Mouse (Mus musculus) stomach, embryonic 15.5 days (tissue): ENCODE measurements around the gene Cnih3. TPM values are rescaled to one million over a fixed set of nuclear protein-coding genes. Genes with fewer than 3 reads are reported as not detected.

Experiments
- ATAC-seq: fragments of 200-750 bp; cut with Nextera tagmentation; 2 replicates; pipeline ENCODE4 v1.8.0; 2017; ENCODE audit warnings: low read depth, moderate number of reproducible peaks, moderate TSS enrichment; ENCODE audit not compliant: insufficient read depth, low FRiP score
- H3K27ac ChIP-seq: fragments of 300-500 bp; sonication (generic); 2 replicates; pipeline ENCODE4 v1.5.1; 2015; ENCODE audit warnings: mild to moderate bottlenecking, inconsistent platforms
- H3K27me3 ChIP-seq: fragments of 300-500 bp; sonication (generic); replicated peaks from 2 replicates; pipeline ENCODE4 v1.6.1; 2015; ENCODE audit warnings: inconsistent platforms
- H3K36me3 ChIP-seq: fragments of 300-500 bp; sonication (generic); 2 replicates; pipeline ENCODE4 v1.6.1; 2015; ENCODE audit warnings: inconsistent platforms
- H3K4me1 ChIP-seq: fragments of 300-500 bp; sonication (generic); 2 replicates; pipeline ENCODE4 v1.6.1; 2015; ENCODE audit warnings: inconsistent platforms
- H3K4me2 ChIP-seq: fragments of 300-500 bp; sonication (generic); 2 replicates; pipeline ENCODE4 v1.6.1; 2015; ENCODE audit warnings: mild to moderate bottlenecking, inconsistent platforms
- H3K4me3 ChIP-seq: fragments of 300-500 bp; sonication (generic); replicated peaks from 2 replicates; pipeline ENCODE4 v1.5.1; 2015; ENCODE audit warnings: inconsistent platforms
- H3K9ac ChIP-seq: fragments of 300-500 bp; sonication (generic); 2 replicates; pipeline ENCODE4 v1.6.1; 2015; ENCODE audit warnings: inconsistent platforms
- H3K9me3 ChIP-seq: fragments of 300-500 bp; sonication (generic); 2 replicates; pipeline ENCODE4 v1.6.1; 2016; ENCODE audit warnings: inconsistent platforms
- WGBS: fragments of 180-500 bp; shearing (Covaris S2); methylation state at CpG from one replicate; pipeline ENCODE4 v1.1.7; 2015; 5-methylcytosine and 5-hydroxymethylcytosine counted together
- polyA plus RNA-seq: library from polyadenylated mRNA; unstranded; fragments of >200 nt; fragmentation: Nextera tagmentation; extraction: Ambion mirVana; gene quantifications from 2 replicates; pipeline ENCODE4 v1.2.1, GENCODE M21; 2015

The Cnih3 gene
- polyA plus RNA-seq, 1 experiment from 2014 or later: 0.35 TPM

GRCm38 (mm10) chr1:181357870-181358269, 5.4 kb downstream of the Cnih3 start:
- Histone ChIP-seq H3K4me2 (no peak overlapping the region), H3K36me3 (no peaks in the 10 kb centered on the region), H3K4me1 (peaks cover 11% of the 10 kb centered on the region), H3K9me3 (no peaks in the 10 kb centered on the region), H3K27ac (no peak overlapping the region), H3K4me3 (no peak overlapping the region), H3K9ac (no peak overlapping the region), H3K27me3 (peaks cover 23% of the 10 kb centered on the region)
- 43% methylated on average over 2 of the region's 2 CpGs for WGBS
- no peak for ATAC-seq

DNA sequence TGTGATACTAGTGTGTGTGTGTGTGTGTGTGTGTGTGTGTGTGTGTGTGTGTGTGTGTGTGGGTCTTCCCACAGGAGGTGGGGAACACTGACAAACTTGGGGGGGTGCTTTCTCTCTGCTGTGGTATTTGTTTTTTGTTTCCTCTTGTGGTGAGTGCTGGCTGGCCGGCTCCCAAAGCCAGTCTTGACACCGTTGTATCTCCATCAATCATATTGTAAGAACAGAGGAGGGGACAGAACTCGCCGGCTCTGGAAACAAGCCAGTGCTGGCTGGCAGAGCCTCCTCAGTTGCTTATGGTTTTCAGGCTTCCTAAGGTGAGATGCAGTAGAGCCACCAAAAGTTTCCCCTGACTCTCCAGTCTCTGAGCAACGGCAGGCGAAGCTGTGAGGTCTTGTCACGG, 6.1 kb downstream of the Cnih3 start:
- no peak overlapping the region for H3K4me2 ChIP-seq
- no peak for ATAC-seq
- H3K27ac ChIP-seq: no peak overlapping the region
- H3K36me3 ChIP-seq: no peaks in the 10 kb centered on the region
- H3K9ac ChIP-seq: no peak overlapping the region
- no peak overlapping the region for H3K4me3 ChIP-seq
- peaks cover 17% of the 10 kb centered on the region for H3K27me3 ChIP-seq
- WGBS: 41% methylated on average over 7 of the region's 7 CpGs
- H3K9me3 ChIP-seq: no peaks in the 10 kb centered on the region
- peaks cover 5% of the 10 kb centered on the region for H3K4me1 ChIP-seq

- Histone ChIP-seq H3K9me3 (no peaks in the 10 kb centered on the region), H3K9ac (no peak overlapping the region), H3K27ac (no peak overlapping the region), H3K4me1 (no peaks in the 10 kb centered on the region), H3K4me2 (no peak overlapping the region), H3K27me3 (no peaks in the 10 kb centered on the region), H3K36me3 (no peaks in the 10 kb centered on the region), H3K4me3 (no peak overlapping the region)
- ATAC-seq: no peak
- 77% methylated on average over 3 of the region's 3 CpGs for WGBS
Observed at GRCm38 (mm10) chr1:181360732-181361131, 8.3 kb downstream of the Cnih3 start.

- ATAC-seq: no peak
- Histone ChIP-seq H3K4me1 (no peaks in the 10 kb centered on the region), H3K27ac (no peak overlapping the region), H3K9me3 (no peaks in the 10 kb centered on the region), H3K4me2 (no peak overlapping the region), H3K27me3 (no peaks in the 10 kb centered on the region), H3K4me3 (no peak overlapping the region), H3K9ac (no peak overlapping the region), H3K36me3 (no peaks in the 10 kb centered on the region)
- 65% methylated on average over 4 of the region's 4 CpGs for WGBS
Observed at GRCm38 (mm10) chr1:181364025-181364424, 11.6 kb downstream of the Cnih3 start.

DNA sequence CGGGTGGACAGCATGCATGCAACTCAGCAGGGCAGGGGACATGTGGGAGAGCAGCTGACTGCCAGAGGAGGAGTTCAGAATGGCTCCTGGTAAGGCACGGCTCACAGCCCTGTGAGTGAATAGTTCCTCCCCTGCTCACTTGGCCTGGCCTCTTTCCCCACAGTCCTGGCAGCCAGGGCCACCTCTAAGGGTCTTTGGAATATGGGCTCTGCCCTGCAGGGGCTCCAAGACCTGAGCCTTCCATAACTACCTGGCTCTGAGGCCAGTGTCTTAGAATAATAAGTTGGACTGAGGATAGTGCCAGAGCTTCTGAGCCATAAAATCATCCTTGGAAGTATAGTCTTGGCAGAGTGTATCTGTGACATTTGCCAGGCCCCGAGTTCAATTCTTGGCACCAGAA, 12.9 kb downstream of the Cnih3 start:
- H3K27me3 ChIP-seq: no peaks in the 10 kb centered on the region
- H3K9ac ChIP-seq: no peak overlapping the region
- ATAC-seq: no peak
- H3K36me3 ChIP-seq: no peaks in the 10 kb centered on the region
- H3K4me2 ChIP-seq: no peak overlapping the region
- H3K27ac ChIP-seq: no peak overlapping the region
- no peaks in the 10 kb centered on the region for H3K9me3 ChIP-seq
- no peaks in the 10 kb centered on the region for H3K4me1 ChIP-seq
- 75% methylated on average over 3 of the region's 3 CpGs for WGBS
- H3K4me3 ChIP-seq: no peak overlapping the region

- ATAC-seq: no peak
- H3K9ac ChIP-seq: no peak overlapping the region
- H3K27me3 ChIP-seq: no peaks in the 10 kb centered on the region
- 17% methylated on average over 3 of the region's 3 CpGs for WGBS
- H3K27ac ChIP-seq: no peak overlapping the region
- no peaks in the 10 kb centered on the region for H3K9me3 ChIP-seq
- no peaks in the 10 kb centered on the region for H3K36me3 ChIP-seq
- no peaks in the 10 kb centered on the region for H3K4me1 ChIP-seq
- H3K4me3 ChIP-seq: no peak overlapping the region
- H3K4me2 ChIP-seq: no peak overlapping the region
Observed at GRCm38 (mm10) chr1:181368789-181369570, 16.6 kb downstream of the Cnih3 start.

- no peak overlapping the region for H3K4me2 ChIP-seq
- no peaks in the 10 kb centered on the region for H3K27me3 ChIP-seq
- H3K9ac ChIP-seq: no peak overlapping the region
- no peaks in the 10 kb centered on the region for H3K36me3 ChIP-seq
- no peak overlapping the region for H3K27ac ChIP-seq
- no peak overlapping the region for H3K4me3 ChIP-seq
- ATAC-seq: peak; percentile 42; the same call in 1 of the 2 replicates
- 48% methylated on average over 3 of the region's 3 CpGs for WGBS
- H3K4me1 ChIP-seq: no peaks in the 10 kb centered on the region
- no peaks in the 10 kb centered on the region for H3K9me3 ChIP-seq
Observed at GRCm38 (mm10) chr1:181370370-181370769, 17.9 kb downstream of the Cnih3 start.

GRCm38 (mm10) chr1:181371226-181371625, 18.8 kb downstream of the Cnih3 start:
- no peak overlapping the region for H3K27ac ChIP-seq
- no peaks in the 10 kb centered on the region for H3K4me1 ChIP-seq
- ATAC-seq: no peak
- H3K4me2 ChIP-seq: no peak overlapping the region
- no peak overlapping the region for H3K4me3 ChIP-seq
- 80% methylated on average over 4 of the region's 4 CpGs for WGBS
- no peaks in the 10 kb centered on the region for H3K27me3 ChIP-seq
- no peaks in the 10 kb centered on the region for H3K36me3 ChIP-seq
- no peak overlapping the region for H3K9ac ChIP-seq
- no peaks in the 10 kb centered on the region for H3K9me3 ChIP-seq

- 62% methylated on average over 6 of the region's 6 CpGs for WGBS
- H3K9me3 ChIP-seq: no peaks in the 10 kb centered on the region
- no peak overlapping the region for H3K9ac ChIP-seq
- ATAC-seq: no peak
- no peak overlapping the region for H3K27ac ChIP-seq
- H3K4me2 ChIP-seq: no peak overlapping the region
- no peaks in the 10 kb centered on the region for H3K4me1 ChIP-seq
- no peaks in the 10 kb centered on the region for H3K36me3 ChIP-seq
- H3K27me3 ChIP-seq: no peaks in the 10 kb centered on the region
- no peak overlapping the region for H3K4me3 ChIP-seq
Observed at GRCm38 (mm10) chr1:181372306-181372705, 19.9 kb downstream of the Cnih3 start.

DNA sequence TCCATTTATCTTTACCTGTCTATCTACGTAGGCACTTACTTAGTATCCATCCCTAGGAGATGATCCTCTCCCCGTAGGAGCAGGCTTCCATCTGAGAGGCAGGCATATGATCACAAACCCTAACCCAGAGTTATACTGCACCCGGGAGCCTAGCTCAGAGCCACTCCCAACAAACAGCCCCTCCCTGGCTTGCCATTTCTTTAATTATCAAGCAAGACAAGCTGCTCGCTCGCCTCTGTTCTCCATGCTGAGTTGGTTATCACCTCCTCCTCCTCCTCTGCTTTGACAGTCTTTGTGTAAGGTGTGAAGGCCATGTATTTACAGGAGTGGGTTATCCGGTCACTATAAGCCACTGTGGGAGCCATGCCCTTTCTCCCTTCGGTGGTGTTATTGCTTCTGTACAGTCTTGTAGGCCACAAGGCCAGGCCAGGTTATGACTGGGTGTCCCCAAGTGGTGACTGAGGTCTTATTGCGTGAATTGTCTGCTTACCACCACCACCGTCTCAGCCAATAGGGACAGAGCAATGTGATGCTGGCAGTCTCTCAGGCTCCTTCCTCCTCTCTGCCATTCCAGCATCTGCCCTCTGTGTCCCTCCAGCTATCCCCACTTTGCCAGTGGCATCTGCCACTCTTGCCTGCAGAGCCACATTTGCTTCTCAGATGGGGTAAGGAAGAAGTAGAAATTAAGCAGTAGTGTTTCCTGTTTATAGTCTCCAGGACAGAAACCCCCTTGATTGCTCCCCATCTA, 22.4 kb downstream of the Cnih3 start:
- no peaks in the 10 kb centered on the region for H3K36me3 ChIP-seq
- H3K9me3 ChIP-seq: no peaks in the 10 kb centered on the region
- H3K27ac ChIP-seq: no peak overlapping the region
- WGBS: 56% methylated on average over 9 of the region's 9 CpGs
- no peaks in the 10 kb centered on the region for H3K4me1 ChIP-seq
- no peak overlapping the region for H3K9ac ChIP-seq
- no peak overlapping the region for H3K4me2 ChIP-seq
- ATAC-seq: no peak
- no peaks in the 10 kb centered on the region for H3K27me3 ChIP-seq
- no peak overlapping the region for H3K4me3 ChIP-seq

DNA sequence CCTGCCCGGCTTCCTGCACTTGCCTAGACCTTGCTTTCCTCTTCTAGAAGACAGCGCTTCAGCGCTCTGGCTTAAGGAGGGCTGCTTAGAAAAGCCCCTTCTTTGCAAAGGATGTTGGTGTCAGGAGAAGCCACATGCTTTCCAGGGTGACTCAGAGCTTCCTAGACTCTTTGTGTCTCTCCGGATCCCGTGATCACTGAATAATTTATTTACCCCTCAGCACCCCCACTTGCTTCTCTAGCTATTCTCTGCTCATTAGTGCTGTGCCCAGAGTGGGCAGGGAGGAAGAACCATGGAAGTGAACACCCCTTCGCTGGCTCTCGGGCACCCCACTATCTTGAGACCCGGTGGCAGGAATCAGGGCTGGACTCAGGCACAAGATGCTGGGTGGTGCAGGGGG, 24.0 kb downstream of the Cnih3 start:
- H3K4me3 ChIP-seq: no peak overlapping the region
- WGBS: 71% methylated on average over 8 of the region's 8 CpGs
- H3K9ac ChIP-seq: no peak overlapping the region
- no peak overlapping the region for H3K27ac ChIP-seq
- no peak overlapping the region for H3K4me2 ChIP-seq
- no peaks in the 10 kb centered on the region for H3K36me3 ChIP-seq
- ATAC-seq: no peak
- no peaks in the 10 kb centered on the region for H3K9me3 ChIP-seq
- no peaks in the 10 kb centered on the region for H3K4me1 ChIP-seq
- H3K27me3 ChIP-seq: no peaks in the 10 kb centered on the region

DNA sequence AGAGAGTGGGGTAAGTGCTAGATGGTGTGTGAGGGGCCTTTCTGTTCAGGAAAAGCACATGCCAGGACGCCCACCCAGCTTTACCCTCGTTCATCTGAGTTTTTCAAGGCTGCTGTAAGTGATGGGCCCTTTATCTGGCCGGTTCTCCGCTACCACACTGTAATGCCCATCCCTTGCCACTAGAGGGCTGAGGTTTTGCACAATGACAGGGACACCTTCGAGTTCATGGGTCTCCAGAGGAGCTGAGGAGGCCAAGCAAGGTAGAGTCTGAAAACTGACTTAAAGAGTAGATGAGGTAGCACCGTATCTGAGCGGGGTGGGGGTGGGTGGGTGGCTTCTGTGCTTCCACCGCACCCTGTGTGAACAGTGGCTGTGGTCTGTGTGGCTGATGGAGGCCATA, 27.2 kb downstream of the Cnih3 start:
- H3K27me3 ChIP-seq: no peaks in the 10 kb centered on the region
- no peak overlapping the region for H3K9ac ChIP-seq
- no peaks in the 10 kb centered on the region for H3K4me1 ChIP-seq
- no peak overlapping the region for H3K27ac ChIP-seq
- H3K36me3 ChIP-seq: no peaks in the 10 kb centered on the region
- no peak overlapping the region for H3K4me3 ChIP-seq
- H3K4me2 ChIP-seq: no peak overlapping the region
- H3K9me3 ChIP-seq: no peaks in the 10 kb centered on the region
- ATAC-seq: no peak
- WGBS: 27% methylated on average over 8 of the region's 8 CpGs
